Mouse (Mus musculus): ENCODE measurements at regions not wholly inside any gene's neighbourhood (a gene's known extent, or its start where the extent isn't known, plus 50 kb on each side); places are given as distances from the start of the nearest gene placed in this dataset.

GRCm38 (mm10) chr14:9411822-9412403 lies 745.9 kb upstream of the 4930452B06Rik start:
- no peaks in the 10 kb centered on the region for H3K36me3 ChIP-seq (replicated peaks in 1 of 2; ENCODE audit: control insufficient read depth in 1 of 2, insufficient read depth in 1 of 2, low read length in 1 of 2)
- TF ChIP-seq SIN3A (IDR thresholded peaks at IDR 0.05; ENCODE audit: low read length): peak; percentile 68; the same call in 1 of the 2 replicates
- TF ChIP-seq ZNF384 (IDR thresholded peaks at IDR 0.05; ENCODE audit: low read depth, low read length): peak; percentile 61; the same call in 1 of the 2 replicates
- no peak for TF ChIP-seq POLR2AphosphoS2 (IDR thresholded peaks at IDR 0.05; ENCODE audit: low read depth, low read length)
- TF ChIP-seq SMC3 (IDR thresholded peaks at IDR 0.05; ENCODE audit: low read depth, low read length): no peak
- peak; percentile 7 to 53; a peak in 2 of 4 replicates for TF ChIP-seq CTCF (conservative IDR thresholded peaks at IDR 0.05 in 1 of 2, IDR thresholded peaks at IDR 0.05 in 1 of 2; ENCODE audit: low read depth in 2 of 2, low read length in 2 of 2)
- TF ChIP-seq CHD2 (IDR thresholded peaks at IDR 0.05; ENCODE audit: low read length): peak; percentile 79
- TF ChIP-seq TBP (conservative IDR thresholded peaks at IDR 0.05; ENCODE audit: low read depth, low read length): peak; percentile 27; the same call in 1 of the 2 replicates
- TF ChIP-seq MYC (IDR thresholded peaks at IDR 0.05; ENCODE audit: low read depth, low read length): no peak
- TF ChIP-seq POLR2A (IDR thresholded peaks at IDR 0.05; ENCODE audit: low read depth, low read length): no peak
- no peak for TF ChIP-seq CHD1 (IDR thresholded peaks at IDR 0.05; ENCODE audit: low read depth, low read length)
- TF ChIP-seq MEF2A (IDR thresholded peaks at IDR 0.05; ENCODE audit: borderline replicate concordance, low read depth, low read length): peak; percentile 43; the same call in 1 of the 2 replicates
- no peak for TF ChIP-seq NELFE (IDR thresholded peaks at IDR 0.05; ENCODE audit: low read depth, low read length)
- peak; percentile 23 for TF ChIP-seq RAD21 (IDR thresholded peaks at IDR 0.05; ENCODE audit: low read depth, low read length)
- TF ChIP-seq EP300 (IDR thresholded peaks at IDR 0.05; ENCODE audit: low read length): peak; percentile 97
- no peak for TF ChIP-seq HCFC1 (IDR thresholded peaks at IDR 0.05; ENCODE audit: low read depth, low read length)
- peak; percentile 90 for TF ChIP-seq IRF4 (IDR thresholded peaks at IDR 0.05; ENCODE audit: low read depth, low read length)
- TF ChIP-seq ETS1 (conservative IDR thresholded peaks at IDR 0.05; ENCODE audit: low read depth, low read length): peak; percentile 87
- TF ChIP-seq BHLHE40 (IDR thresholded peaks at IDR 0.05; ENCODE audit: low read depth, low read length): no peak
- no peak for TF ChIP-seq USF1 (IDR thresholded peaks at IDR 0.05; ENCODE audit: low read depth, low read length)
- peak; percentile 57; the same call in 1 of the 2 replicates for TF ChIP-seq JUND (conservative IDR thresholded peaks at IDR 0.05; ENCODE audit: low read depth, low read length)
- no peak for TF ChIP-seq MAFK (IDR thresholded peaks at IDR 0.05; ENCODE audit: insufficient replicate concordance, low read length)
- 0 out of 2 replicates have a peak, but pooled peaks have one; percentile 3 for TF ChIP-seq ELF1 (IDR thresholded peaks at IDR 0.05; ENCODE audit: low read depth, low read length)
- peak; percentile 74 for TF ChIP-seq TCF12 (IDR thresholded peaks at IDR 0.05; ENCODE audit: low read depth, low read length)
- dilution Hi-C loops (cut with MboI; ENCODE audit: extremely low pct_ligation_motif_present, extremely low pct_unique_long_range_greater_than_20kb, low sequenced_read_pairs): no loop called here
- H3K9me3 ChIP-seq (replicated peaks; ENCODE audit: low read length): no peaks in the 10 kb centered on the region
- H3K4me1 ChIP-seq (ENCODE audit: control insufficient read depth in 1 of 2, insufficient read depth in 2 of 2): peaks cover 0 to 28% of the 10 kb centered on the region in 2 experiments; a peak in 2 of 4 replicates
- in situ Hi-C loops (cut with MboI; ENCODE audit: low pct_ligation_motif_present, low pct_unique_long_range_greater_than_20kb, low sequenced_read_pairs): no loop called here
- peaks cover 17% of the 10 kb centered on the region for H3K79me2 ChIP-seq (replicated peaks; ENCODE audit: control insufficient read depth, extremely low read depth, insufficient read depth, poor library complexity, severe bottlenecking)
- H3K27ac ChIP-seq (ENCODE audit: insufficient read depth, low read depth): peak overlapping the region; percentile 72
- no peak overlapping the region for H3K4me3 ChIP-seq (replicated peaks in 1 of 3; ENCODE audit: low read depth in 2 of 3, low read length in 2 of 3, poor library complexity in 1 of 3)
- peak overlapping the region; percentile 80 for H3K9ac ChIP-seq (ENCODE audit: insufficient read depth, low read depth)
- DNase-seq (ENCODE audit: extremely low read depth): peak; percentile 82
- peak overlapping the region; percentile 100 for H3K4me2 ChIP-seq (ENCODE audit: insufficient read depth, low read depth, poor library complexity, severe bottlenecking)
- no peaks in the 10 kb centered on the region for H3K27me3 ChIP-seq (replicated peaks)
